Mouse (Mus musculus) kidney, adult 8-10 months (tissue): ENCODE measurements around the gene Cdk5.

ENCODE experiments used
- DNase-seq, 2 experiments: peaks; one replicate each; pipeline ENCODE4 v3.0.0; 2022

The Cdk5 gene

GRCm38 (mm10) chr5:24373807-24374206, 49.5 kb downstream of the Cdk5 start:
- no peak for DNase-seq

DNA sequence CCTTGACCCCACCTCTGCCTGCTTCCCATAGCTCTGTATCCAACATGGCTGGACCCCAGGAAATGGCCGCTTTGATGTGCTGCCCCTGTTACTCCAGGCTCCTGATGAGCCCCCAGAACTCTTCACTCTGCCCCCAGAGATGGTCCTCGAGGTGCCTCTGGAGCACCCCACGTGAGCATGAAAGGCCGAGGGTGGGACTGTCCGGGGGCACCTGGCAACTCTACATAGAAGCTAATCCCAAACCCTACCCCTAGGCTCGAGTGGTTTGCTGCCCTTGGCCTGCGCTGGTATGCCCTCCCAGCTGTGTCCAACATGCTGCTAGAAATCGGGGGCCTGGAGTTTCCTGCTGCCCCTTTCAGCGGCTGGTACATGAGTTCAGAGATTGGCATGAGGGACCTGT, 53.6 kb downstream of the Cdk5 start:
- no peak for DNase-seq
